Mouse (Mus musculus) stomach, embryonic 14.5 days (tissue): ENCODE data around the gene Ccdc77. TPM values are rescaled to one million over a fixed set of nuclear protein-coding genes. Genes with fewer than 3 reads are reported as not detected.
"Not testable (repeated sequence)": the region's sequence is repeated elsewhere in the genome, so short reads cannot be mapped to it uniquely, and the experiment has no call there.

Experiments
- ATAC-seq: fragments of 200-750 bp; cut with Nextera tagmentation; 2 replicates; pipeline ENCODE4 v1.8.0; 2017; ENCODE audit warnings: low read depth, moderate TSS enrichment; ENCODE audit not compliant: insufficient number of reproducible peaks, insufficient read depth, low FRiP score
- H3K27ac ChIP-seq: fragments of 300-500 bp; sonication (generic); 2 replicates; pipeline ENCODE4 v1.5.1; 2014; ENCODE audit warnings: mild to moderate bottlenecking, low read length, moderate library complexity, mixed read lengths
- H3K27me3 ChIP-seq: fragments of 300-500 bp; sonication (generic); 2 replicates; pipeline ENCODE4 v1.6.1; 2014; ENCODE audit warnings: low read length, control low read depth, mixed read lengths; ENCODE audit not compliant: control insufficient read depth, insufficient read depth
- H3K36me3 ChIP-seq: fragments of 300-500 bp; sonication (generic); 2 replicates; pipeline ENCODE4 v1.6.1; 2014; ENCODE audit warnings: mild to moderate bottlenecking, control low read depth, low read length, moderate library complexity, mixed read lengths; ENCODE audit not compliant: control insufficient read depth, insufficient read depth
- H3K4me1 ChIP-seq: fragments of 300-500 bp; sonication (generic); 2 replicates; pipeline ENCODE4 v1.6.1; 2014; ENCODE audit warnings: low read length, control low read depth, mixed read lengths; ENCODE audit not compliant: control insufficient read depth, insufficient read depth
- H3K4me2 ChIP-seq: fragments of 300-500 bp; sonication (generic); replicated peaks from 2 replicates; pipeline ENCODE4 v1.6.1; 2014; ENCODE audit warnings: low read depth, low read length, control low read depth
- H3K4me3 ChIP-seq: fragments of 300-500 bp; sonication (generic); 2 replicates; pipeline ENCODE4 v1.5.1; 2014; ENCODE audit warnings: low read depth, low read length, control low read depth
- H3K9ac ChIP-seq: fragments of 300-500 bp; sonication (generic); replicated peaks from 2 replicates; pipeline ENCODE4 v1.6.1; 2014; ENCODE audit warnings: low read depth, mild to moderate bottlenecking, control low read depth, low read length, moderate library complexity, mixed read lengths
- H3K9me3 ChIP-seq: fragments of 300-500 bp; sonication (generic); 2 replicates; pipeline ENCODE4 v1.6.1; 2016; ENCODE audit warnings: low read depth, low read length, control low read depth; ENCODE audit not compliant: control insufficient read depth
- WGBS: fragments of 180-500 bp; shearing (Covaris S2); extraction: QIAGEN DNeasy Blood & Tissue Kit; methylation state at CpG from one replicate; pipeline ENCODE4 v1.1.7; 2014; 5-methylcytosine and 5-hydroxymethylcytosine counted together
- polyA plus RNA-seq: library from polyadenylated mRNA; unstranded; fragments of >200 nt; fragmentation: Nextera tagmentation; extraction: Ambion mirVana; gene quantifications from 2 replicates; pipeline ENCODE4 v1.2.1, GENCODE M21; 2014

Ccdc77 gene
- polyA plus RNA-seq, 1 experiment from 2014 or later = 27.4 TPM

- Histone ChIP-seq H3K9me3 (no peaks in the 10 kb centered on the region), H3K4me3 (no peak overlapping the region), H3K9ac (no peak overlapping the region), H3K4me2 (no peak overlapping the region), H3K27ac (no peak overlapping the region), H3K27me3 (no peaks in the 10 kb centered on the region), H3K4me1 (no peaks in the 10 kb centered on the region), H3K36me3 (no peaks in the 10 kb centered on the region)
- peak; percentile 63; the same call in 1 of the 2 replicates for ATAC-seq
- 21% methylated on average over 6 of the region's 6 CpGs for WGBS
These were observed 63.0 kb downstream of the Ccdc77 start for GRCm38 (mm10) chr6:120301137-120301536.

DNA sequence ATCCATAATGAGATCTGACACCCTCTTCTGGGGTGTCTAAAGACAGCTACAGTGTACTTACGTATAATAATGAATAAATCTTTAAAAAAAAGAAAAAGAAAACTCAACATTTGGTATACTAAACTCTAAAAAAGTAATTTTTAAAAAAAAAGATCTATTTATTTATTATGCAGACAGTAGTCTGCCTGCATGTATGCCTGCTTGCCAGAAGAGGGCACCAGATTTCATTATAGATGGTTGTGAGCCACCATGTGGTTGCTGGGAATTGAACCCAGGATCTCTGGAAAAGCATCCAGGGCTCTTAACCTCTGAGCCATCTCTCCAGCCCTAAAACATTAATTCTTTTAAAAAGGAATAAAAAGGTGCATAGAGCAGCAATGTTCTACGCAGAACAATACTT, 67.6 kb downstream of the Ccdc77 start:
- ATAC-seq, H3K9ac ChIP-seq, H3K27ac ChIP-seq, H3K4me1 ChIP-seq, H3K27me3 ChIP-seq, H3K4me2 ChIP-seq, H3K4me3 ChIP-seq, H3K36me3 ChIP-seq, H3K9me3 ChIP-seq: not testable (repeated sequence)
- 94% methylated on average over 2 of the region's 2 CpGs for WGBS

- Histone ChIP-seq H3K4me2 (peak overlapping the region; percentile 99), H3K9me3 (no peaks in the 10 kb centered on the region), H3K4me1 (no peaks in the 10 kb centered on the region), H3K36me3 (no peaks in the 10 kb centered on the region), H3K27ac (no peak overlapping the region), H3K9ac (peak overlapping the region; percentile 15; the same call in 1 of the 2 replicates), H3K4me3 (peak overlapping the region; percentile 69), H3K27me3 (no peaks in the 10 kb centered on the region)
- 1% methylated on average over 16 of the region's 16 CpGs for WGBS
- ATAC-seq = peak; percentile 92
These were observed 69.4 kb downstream of the Ccdc77 start for GRCm38 (mm10) chr6:120294785-120295133.

DNA sequence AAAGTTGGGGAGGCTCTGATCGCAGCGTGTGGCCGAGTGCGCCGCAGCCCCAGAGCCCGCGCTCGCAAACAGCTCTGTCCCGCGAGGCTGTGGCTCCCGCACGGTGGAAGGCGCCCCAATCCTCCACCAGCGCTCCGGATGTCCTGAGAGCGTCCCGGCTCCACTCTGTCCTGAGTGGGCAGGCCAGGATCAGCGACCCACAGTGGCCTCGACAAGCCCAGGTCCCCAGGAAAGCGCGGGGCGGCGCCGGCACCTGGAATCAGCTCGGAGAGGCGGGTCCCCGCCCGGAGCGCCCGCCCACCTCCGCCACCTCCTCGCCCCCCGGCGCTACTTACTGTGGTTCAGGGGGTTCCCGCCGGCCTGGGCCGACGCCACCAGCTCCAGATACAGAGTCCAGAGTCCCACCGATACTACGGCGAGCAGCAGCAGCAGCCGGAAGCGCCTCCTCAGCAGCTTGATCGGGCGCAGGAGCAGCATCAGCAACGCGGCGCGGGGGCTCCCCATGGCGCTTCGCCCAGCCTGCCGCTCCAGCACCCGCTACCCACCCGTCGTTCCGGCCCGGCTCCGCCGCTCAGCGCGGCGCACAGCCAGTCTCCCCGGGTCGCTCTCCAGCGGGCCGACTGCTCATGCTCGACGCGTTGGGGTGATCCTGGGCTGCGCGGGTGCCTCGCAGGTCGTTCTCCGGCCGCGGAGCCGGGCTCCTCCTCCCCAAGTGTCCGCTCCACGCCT, 70.0 kb downstream of the Ccdc77 start, which contains the start of the genes D330020A13Rik and B4galnt3:
Gene D330020A13Rik, plus strand, starts transcription at position 309 of the 729 bp plus-strand sequence.
Gene B4galnt3, minus strand, starts transcription at position 504 of the 729 bp plus-strand sequence.
- Histone ChIP-seq H3K36me3 (no peaks in the 10 kb centered on the region), H3K4me1 (no peaks in the 10 kb centered on the region), H3K4me3 (peak within 1 kb of the TSS; percentile 69), H3K9me3 (no peaks in the 10 kb centered on the region), H3K27me3 (no peaks in the 10 kb centered on the region), H3K9ac (peak within 1 kb of the TSS; percentile 15; the same call in 1 of the 2 replicates), H3K27ac (no peak within 1 kb of the TSS), H3K4me2 (peak within 1 kb of the TSS; percentile 99)
- WGBS = under 1% methylated on average over 78 of the region's 79 CpGs
- peak; percentile 62 for ATAC-seq

- Histone ChIP-seq H3K27ac (no peak overlapping the region), H3K4me2 (no peak overlapping the region), H3K36me3 (no peaks in the 10 kb centered on the region), H3K9me3 (no peaks in the 10 kb centered on the region), H3K9ac (no peak overlapping the region), H3K4me3 (no peak overlapping the region), H3K4me1 (no peaks in the 10 kb centered on the region), H3K27me3 (no peaks in the 10 kb centered on the region)
- 91% methylated on average over 7 of the region's 7 CpGs for WGBS
- ATAC-seq = no peak
These were observed 72.7 kb downstream of the Ccdc77 start for GRCm38 (mm10) chr6:120291396-120292009.

DNA sequence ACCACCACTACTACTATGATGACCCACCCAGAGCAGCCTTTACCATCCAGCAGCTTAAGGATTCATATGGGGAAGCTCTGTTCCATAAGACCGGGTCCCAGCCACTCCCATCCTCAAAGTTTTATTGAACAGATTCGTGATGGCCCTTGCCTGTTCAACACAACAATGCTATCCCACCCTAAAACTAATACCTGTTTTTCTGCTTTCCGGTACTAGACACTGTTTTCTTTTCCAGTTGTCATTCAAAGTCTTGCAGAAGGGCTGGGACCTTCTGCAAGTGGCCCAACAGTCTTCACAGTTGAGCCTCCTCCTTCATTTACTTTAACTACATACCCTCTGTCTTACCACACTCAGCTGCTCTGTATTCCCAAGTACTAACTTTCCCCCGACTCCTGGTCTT, 74.7 kb downstream of the Ccdc77 start:
- H3K27ac ChIP-seq = no peak overlapping the region
- H3K4me1 ChIP-seq = no peaks in the 10 kb centered on the region
- H3K36me3 ChIP-seq = no peaks in the 10 kb centered on the region
- no peak for ATAC-seq
- WGBS = 88% methylated on average over 4 of the region's 4 CpGs
- no peak overlapping the region for H3K9ac ChIP-seq
- no peak overlapping the region for H3K4me3 ChIP-seq
- H3K9me3 ChIP-seq = no peaks in the 10 kb centered on the region
- no peaks in the 10 kb centered on the region for H3K27me3 ChIP-seq
- H3K4me2 ChIP-seq = no peak overlapping the region

DNA sequence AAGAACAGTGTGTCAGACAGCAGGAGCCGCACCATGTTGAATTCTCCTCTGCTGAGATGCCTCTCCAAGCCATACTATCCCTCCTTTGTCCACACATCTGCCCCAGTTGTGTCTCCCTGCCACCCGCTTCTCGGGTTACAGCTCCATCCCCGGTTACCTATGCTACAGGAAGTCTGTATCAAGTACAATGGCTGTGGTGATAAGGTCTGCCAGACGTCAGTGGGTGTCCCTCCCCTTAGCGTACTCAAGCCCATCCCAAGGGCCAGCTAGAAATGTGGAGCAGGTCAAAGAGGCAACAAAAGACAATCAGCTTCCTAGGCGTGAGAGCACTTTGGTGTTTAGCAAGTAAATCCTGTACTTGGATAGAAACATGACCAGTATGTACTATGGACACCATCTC, 75.6 kb downstream of the Ccdc77 start:
- no peak for ATAC-seq
- H3K27ac ChIP-seq = no peak overlapping the region
- H3K9me3 ChIP-seq = no peaks in the 10 kb centered on the region

GRCm38 (mm10) chr6:120287279-120287678, 76.9 kb downstream of the Ccdc77 start:
- no peaks in the 10 kb centered on the region for H3K27me3 ChIP-seq
- no peak overlapping the region for H3K9ac ChIP-seq
- no peak overlapping the region for H3K4me3 ChIP-seq
- H3K36me3 ChIP-seq = no peaks in the 10 kb centered on the region
- H3K9me3 ChIP-seq = no peaks in the 10 kb centered on the region
- H3K27ac ChIP-seq = no peak overlapping the region
- no peaks in the 10 kb centered on the region for H3K4me1 ChIP-seq
- no peak for ATAC-seq
- WGBS = 87% methylated on average over 9 of the region's 9 CpGs
- H3K4me2 ChIP-seq = no peak overlapping the region

More for the DNA sequence above, 75.6 kb downstream of the Ccdc77 start:
- H3K36me3 ChIP-seq = no peaks in the 10 kb centered on the region
- WGBS = 40% methylated on average over 7 of the region's 7 CpGs
- no peak overlapping the region for H3K4me3 ChIP-seq
- H3K27me3 ChIP-seq = no peaks in the 10 kb centered on the region
- H3K9ac ChIP-seq = no peak overlapping the region
- H3K4me1 ChIP-seq = no peaks in the 10 kb centered on the region
- no peak overlapping the region for H3K4me2 ChIP-seq
